Mouse (Mus musculus): ENCODE results near the gene Dhrs7.
"Not testable (repeated sequence)": the region's sequence is repeated elsewhere in the genome, so short reads cannot be mapped to it uniquely, and the experiment has no call there.

Dhrs7 gene

GRCm38 (mm10) chr12:72664735-72665337 is at the start of gene Dhrs7:
TSS of gene Dhrs7 (minus strand) at chr12:72664909.
- peak; percentile 50 for DNase-seq (ENCODE audit: low spot score)

DNA sequence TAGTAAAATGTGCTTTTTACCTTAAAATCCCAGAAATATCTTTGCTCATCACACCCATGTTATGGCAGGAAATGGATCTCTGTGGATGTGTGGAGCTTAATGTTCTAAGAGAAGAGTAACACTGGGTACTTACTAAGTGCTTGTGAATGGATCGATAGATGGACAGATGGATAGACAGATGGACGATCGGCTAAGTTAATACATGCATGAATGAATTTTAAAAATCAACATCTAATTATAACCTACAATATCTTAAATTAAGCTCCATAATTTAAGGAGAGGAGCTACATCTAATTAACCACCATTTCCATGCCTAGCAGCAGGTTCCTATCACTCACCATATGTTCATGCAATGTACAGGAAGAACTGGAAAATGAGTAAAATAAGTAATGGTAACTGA is 45.3 kb upstream of the Dhrs7 start:
- no peak for DNase-seq (ENCODE audit: low spot score)

GRCm38 (mm10) chr12:72704068-72704467 is 39.4 kb upstream of the Dhrs7 start:
- DNase-seq (ENCODE audit: low spot score) = no peak

GRCm38 (mm10) chr12:72700013-72700412 is 35.3 kb upstream of the Dhrs7 start:
- DNase-seq (ENCODE audit: low spot score) = no peak

- no peak for DNase-seq (ENCODE audit: low spot score)
Observed at GRCm38 (mm10) chr12:72694901-72695463, 30.3 kb upstream of the Dhrs7 start.

DNA sequence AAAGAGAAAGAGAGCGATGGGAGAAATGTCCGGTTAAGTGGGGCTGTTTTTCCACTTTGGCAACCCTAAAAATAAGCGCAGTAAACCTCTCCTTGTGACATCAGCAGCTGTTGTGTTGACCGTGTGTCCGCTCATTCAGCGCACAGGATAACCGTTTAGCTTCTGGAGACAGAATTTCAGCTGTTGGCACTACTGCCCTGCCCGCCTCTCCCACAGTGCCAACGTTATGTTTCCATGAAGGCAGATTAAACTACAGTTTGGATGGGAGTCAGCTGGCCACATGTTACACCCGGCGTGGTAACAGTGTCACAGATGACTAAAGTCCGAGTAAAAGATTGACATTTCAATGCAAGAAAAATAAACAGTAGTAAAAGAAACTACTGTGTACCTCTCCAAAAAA is 29.7 kb upstream of the Dhrs7 start:
- DNase-seq (ENCODE audit: low spot score) = no peak

DNA sequence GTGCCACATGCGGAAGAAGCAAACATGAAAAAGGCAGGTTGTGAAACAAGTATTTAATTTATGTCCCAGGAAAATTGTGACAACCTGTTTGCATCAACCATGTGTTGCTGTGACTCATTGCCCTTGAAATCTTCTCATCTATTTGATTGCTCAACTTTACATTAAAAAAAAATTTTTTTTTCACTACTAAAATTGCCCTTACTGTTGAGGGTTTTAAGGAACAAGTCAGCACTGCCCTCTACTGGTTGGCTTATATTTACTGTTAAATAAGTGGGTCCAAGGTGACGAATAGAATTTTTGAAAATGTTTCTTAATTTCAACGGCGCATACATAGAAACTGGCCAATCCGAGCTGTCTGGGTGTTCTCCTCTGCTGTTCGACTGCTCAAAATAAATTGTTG is 29.2 kb upstream of the Dhrs7 start:
- peak; percentile 17 for DNase-seq (ENCODE audit: low spot score)

DNA sequence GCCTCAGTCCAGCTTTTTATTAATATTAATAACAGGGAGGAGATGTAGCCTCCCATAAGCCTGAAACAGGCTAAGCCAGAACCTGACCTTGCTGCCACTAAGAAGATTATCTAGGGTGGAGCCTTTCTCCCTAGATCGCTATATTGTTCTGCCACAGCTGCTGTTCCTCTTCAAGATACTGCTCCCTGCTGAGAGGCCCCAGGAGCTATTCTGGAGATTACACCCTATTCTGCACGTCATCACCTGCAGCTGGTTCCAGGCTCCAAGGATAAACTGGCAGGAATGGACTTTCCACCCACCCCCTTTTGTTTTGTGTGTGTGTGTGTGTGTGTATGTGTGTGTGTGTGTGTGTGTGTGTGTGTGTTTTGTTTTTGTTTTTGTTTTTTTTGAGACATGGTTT is 23.6 kb upstream of the Dhrs7 start:
- DNase-seq (ENCODE audit: low spot score) = not testable (repeated sequence)

GRCm38 (mm10) chr12:72687741-72688140 is 23.0 kb upstream of the Dhrs7 start:
- not testable (repeated sequence) for DNase-seq (ENCODE audit: low spot score)

- not testable (repeated sequence) for DNase-seq (ENCODE audit: low spot score)
Observed at GRCm38 (mm10) chr12:72686566-72686965, 21.9 kb upstream of the Dhrs7 start.

DNA sequence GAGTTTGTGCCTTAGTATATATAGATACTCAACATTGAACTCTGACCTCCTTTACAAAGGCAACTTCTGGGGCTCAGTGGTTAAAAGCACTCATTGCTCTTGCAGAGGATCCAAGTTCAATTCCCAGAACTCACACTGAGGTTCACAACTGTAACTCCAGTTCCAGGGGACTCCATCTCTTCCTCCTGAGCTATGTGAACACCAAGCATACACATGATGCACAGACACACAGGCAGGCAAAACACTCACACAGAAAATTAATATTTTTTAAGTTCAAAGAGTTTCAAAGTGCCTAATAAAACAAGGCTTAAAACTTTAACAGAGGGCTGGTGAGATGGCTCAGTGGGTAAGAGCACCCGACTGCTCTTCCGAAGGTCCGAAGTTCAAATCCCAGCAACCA is 18.9 kb upstream of the Dhrs7 start:
- no peak for DNase-seq (ENCODE audit: low spot score)

- peak; percentile 25 for DNase-seq (ENCODE audit: low spot score)
Observed at GRCm38 (mm10) chr12:72682511-72683282, 18.0 kb upstream of the Dhrs7 start.

- no peak for DNase-seq (ENCODE audit: low spot score)
Observed at GRCm38 (mm10) chr12:72681919-72682318, 17.2 kb upstream of the Dhrs7 start.

DNA sequence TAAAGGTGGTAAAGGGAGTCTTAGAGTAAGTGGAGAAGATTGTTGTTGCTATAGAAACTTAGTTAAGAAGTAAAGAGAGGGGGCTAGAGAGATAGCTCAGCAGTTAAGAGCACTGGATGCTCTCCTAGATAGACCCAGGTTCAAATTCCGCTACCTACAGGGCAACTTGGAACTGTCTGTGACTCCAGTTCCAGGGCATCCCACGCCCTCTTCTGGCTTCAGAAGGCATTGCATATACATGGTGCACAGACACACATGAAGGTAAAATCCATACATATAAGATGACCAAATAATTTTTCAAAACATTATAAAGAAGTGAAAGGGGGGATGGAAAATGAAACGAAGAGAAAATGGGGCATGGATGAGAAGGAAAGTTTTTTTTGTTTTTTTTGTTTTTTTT is 14.9 kb upstream of the Dhrs7 start:
- DNase-seq (ENCODE audit: low spot score) = no peak

GRCm38 (mm10) chr12:72674820-72675219 is 10.1 kb upstream of the Dhrs7 start:
- DNase-seq (ENCODE audit: low spot score) = no peak

DNA sequence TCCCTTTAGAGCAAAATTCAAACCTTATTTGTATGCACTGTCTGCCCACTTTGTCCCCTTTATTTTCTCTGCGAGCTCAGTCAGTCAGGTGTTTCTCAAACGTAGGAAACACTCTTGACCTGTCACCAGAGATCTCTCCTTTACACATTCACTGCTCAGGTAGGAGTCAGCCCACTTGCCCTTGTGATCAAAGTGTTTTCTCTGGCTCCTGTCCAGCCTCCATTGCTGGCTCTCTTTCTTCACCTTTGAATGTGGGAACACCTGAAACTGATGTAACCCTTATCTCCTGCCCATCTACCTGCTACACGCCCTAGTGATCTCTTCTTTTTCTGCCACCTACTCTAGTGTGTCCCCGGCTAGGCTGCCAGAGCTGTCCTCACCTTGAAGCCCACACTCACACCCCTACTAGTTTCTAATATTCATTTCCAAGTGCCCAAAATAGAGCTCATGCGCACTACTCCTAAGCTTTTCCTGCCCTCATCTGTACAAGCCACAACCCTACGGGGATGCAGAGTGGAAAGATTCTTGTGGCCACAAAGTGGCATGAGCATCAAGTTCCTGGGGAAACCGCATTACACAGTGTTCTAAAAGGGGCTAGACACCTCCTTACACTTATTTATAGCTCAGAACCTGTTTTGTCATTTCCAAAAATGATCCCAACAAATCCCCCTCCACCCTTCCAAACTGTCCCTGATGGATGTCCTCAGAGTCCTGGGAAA is 9.5 kb upstream of the Dhrs7 start:
- no peak for DNase-seq (ENCODE audit: low spot score)

- no peak for DNase-seq (ENCODE audit: low spot score)
Observed at GRCm38 (mm10) chr12:72671516-72672135, 6.9 kb upstream of the Dhrs7 start.

DNA sequence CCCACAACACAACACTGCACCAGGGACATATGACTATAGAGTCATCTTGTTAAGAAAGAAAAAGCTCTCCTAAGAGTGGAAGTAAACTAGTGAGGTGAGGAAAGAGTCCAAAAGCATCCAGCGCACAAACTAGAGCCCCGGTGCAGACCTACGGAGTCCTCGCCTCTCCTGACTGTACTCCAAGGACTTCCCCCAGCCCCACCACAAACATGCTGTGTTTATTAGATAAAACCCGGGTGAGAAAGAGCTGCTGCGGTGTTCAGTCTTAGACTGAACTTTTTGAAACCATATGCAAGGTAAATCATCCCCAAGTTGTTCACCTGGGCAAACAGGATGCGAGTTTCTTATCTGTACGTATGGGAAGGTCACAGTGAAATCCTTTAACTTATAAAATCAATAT is 6.2 kb upstream of the Dhrs7 start:
- DNase-seq (ENCODE audit: low spot score) = no peak

DNA sequence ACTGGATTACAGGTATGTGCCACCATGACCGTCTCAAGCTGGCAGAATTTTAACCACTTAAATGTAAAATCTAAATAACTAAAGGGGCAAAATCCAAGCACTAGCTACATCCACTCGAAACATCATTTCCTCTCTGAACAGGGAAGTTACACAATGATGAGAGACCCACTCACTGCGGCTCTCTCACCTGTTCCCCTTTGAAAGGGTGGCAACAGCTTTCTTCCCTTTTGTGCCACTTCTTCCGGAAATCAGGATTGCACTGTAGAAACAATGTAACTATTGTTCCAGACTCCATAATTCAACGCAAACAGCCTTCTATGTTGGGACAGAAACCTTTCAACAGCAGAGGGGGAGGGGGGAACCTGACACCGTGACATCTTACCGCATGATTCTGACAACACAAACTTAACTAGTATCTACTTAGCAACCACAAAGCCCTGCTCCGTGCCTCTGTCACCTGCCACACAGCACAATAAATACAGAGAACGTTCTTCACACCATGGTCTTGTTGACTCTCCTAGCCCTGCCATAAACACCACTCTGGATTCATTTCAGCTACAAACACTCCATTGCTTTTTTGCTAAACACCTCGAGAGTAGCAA is 3.3 kb upstream of the Dhrs7 start:
- DNase-seq (ENCODE audit: low spot score) = no peak

DNA sequence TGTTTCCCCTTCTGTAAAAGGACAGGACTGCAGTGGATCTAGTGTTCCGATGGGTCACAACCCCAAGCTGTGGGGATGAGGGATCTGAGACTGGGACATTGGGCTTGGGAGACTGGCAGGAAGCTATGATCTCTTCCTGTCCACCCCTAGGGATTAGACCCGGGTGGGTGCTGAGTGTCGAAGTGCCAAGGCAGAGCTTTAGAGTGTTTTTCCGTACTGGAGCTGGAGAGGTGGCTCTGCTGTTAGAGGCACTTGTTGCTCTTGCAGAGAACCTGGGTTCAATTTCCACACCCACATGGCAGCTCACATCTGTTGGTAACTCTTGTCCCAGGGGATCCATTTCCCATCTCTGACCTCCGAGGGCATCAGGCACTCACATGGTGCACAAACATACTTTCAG is 1.3 kb upstream of the Dhrs7 start:
- DNase-seq (ENCODE audit: low spot score) = no peak

- DNase-seq (ENCODE audit: low spot score) = no peak
Observed at GRCm38 (mm10) chr12:72664020-72664734, 532 bp downstream of the Dhrs7 start.

Measured in c-Kit-positive CD71-positive TER-119-positive erythroid progenitor cells, embryonic 14.5 days (primary cell).